Mouse (Mus musculus): ENCODE data around the gene Alkbh5. TPM values are rescaled to one million over a fixed set of nuclear protein-coding genes. Genes with fewer than 3 reads are reported as not detected.
"Not testable (repeated sequence)": the region's sequence is repeated elsewhere in the genome, so short reads cannot be mapped to it uniquely, and the experiment has no call there.

Alkbh5 gene
- polyA plus RNA-seq, 1 experiment from 2014 or later = 33.5 TPM

DNA sequence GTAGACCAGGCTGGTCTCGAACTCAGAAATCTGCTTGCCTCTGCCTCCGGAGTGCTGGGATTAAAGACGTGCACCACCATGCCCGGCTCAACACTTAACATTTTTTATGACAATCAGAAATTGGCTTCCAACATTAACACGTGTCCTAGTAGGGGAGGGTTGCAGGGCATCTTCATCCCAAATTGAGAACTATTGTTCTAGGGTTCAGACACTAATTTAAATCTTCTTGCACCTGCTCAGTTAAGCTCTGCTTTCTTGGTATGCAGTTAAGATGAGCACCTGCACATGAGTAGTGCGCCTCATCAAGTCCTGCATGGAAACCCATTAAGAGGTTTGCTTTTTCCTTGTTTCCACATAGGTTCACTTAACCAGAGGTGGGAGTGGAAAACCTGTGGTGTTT lies 5.7 kb downstream of the Alkbh5 start:
- Histone ChIP-seq H3K36me3 (ENCODE audit: insufficient read depth) (peaks cover 57% of the 10 kb centered on the region), H3K4me2 (0 out of 2 replicates have a peak overlapping the region, but pooled peaks have one; percentile 23), H3K9ac (no peak overlapping the region)

DNA sequence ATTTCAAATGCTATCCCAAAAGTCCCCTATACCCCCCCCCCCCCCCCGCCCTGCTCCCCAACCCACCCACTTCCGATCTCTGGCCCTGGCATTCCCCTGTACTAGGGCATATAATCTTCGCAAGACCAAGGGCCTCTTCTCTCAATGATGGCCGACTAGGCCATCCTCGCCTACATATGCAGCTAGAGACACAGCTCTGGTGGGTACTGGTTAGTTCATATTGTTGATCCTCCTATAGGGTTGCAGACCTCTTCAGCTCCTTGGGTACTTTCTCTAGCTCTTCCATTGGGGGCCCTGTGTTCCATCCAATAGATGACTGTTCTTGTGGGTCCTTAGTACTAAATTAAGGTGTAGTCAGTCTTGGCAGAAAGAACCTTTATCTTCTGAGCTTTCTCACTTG lies 7.0 kb downstream of the Alkbh5 start:
- not testable (repeated sequence) for H3K9ac ChIP-seq; H3K27ac ChIP-seq (ENCODE audit: low read depth); ATAC-seq (ENCODE audit: insufficient read depth); H3K27me3 ChIP-seq (ENCODE audit: insufficient read depth, low read length); H3K4me3 ChIP-seq (ENCODE audit: low read depth, low read length); H3K4me2 ChIP-seq; H3K9me3 ChIP-seq (ENCODE audit: low read depth, low read length); DNase-seq
- Histone ChIP-seq H3K36me3 (ENCODE audit: insufficient read depth) (peaks cover 70% of the 10 kb centered on the region), H3K4me1 (ENCODE audit: insufficient read depth) (peaks cover 16% of the 10 kb centered on the region)
- WGBS = 91% methylated on average over 5 of the region's 5 CpGs

More for the DNA sequence above, 5.7 kb downstream of the Alkbh5 start:
- Histone ChIP-seq H3K4me1 (ENCODE audit: insufficient read depth) (peaks cover 16% of the 10 kb centered on the region), H3K4me3 (ENCODE audit: low read depth, low read length) (no peak overlapping the region), H3K27ac (ENCODE audit: low read depth) (no peak overlapping the region), H3K27me3 (ENCODE audit: insufficient read depth, low read length) (no peaks in the 10 kb centered on the region), H3K9me3 (ENCODE audit: low read depth, low read length) (no peaks in the 10 kb centered on the region)
- no peak for ATAC-seq (ENCODE audit: insufficient read depth)
- TF ChIP-seq CTCF (IDR thresholded peaks at IDR 0.05; ENCODE audit: low read depth) = no peak
- DNase-seq = no peak
- whole genome bisulfite sequencing = 83% methylated on average over 6 of the region's 6 CpGs

DNA sequence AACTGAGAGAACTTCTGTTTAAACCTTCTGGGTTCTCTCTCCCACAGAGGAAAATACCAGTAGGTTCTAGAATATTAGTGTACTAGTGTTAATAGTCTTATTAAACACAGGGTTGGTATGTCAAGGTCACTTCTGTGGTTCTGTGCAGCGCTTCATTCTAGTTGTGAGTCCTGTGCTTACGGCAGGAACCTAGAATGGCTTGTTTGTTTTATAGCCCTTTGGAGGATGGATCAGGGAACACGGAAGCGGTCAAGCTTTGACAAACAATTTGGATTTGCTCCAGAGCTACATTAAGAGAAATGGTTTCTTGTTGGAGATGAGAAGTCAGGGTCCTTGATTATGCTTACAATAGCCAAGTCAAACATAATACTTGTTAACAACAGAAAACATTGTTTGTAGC lies 9.3 kb downstream of the Alkbh5 start:
- Histone ChIP-seq H3K4me3 (ENCODE audit: low read depth, low read length) (no peak overlapping the region), H3K27me3 (ENCODE audit: insufficient read depth, low read length) (no peaks in the 10 kb centered on the region), H3K36me3 (ENCODE audit: insufficient read depth) (peaks cover 76% of the 10 kb centered on the region), H3K27ac (ENCODE audit: low read depth) (no peak overlapping the region), H3K4me1 (ENCODE audit: insufficient read depth) (peaks cover 10% of the 10 kb centered on the region), H3K4me2 (no peak overlapping the region), H3K9ac (no peak overlapping the region), H3K9me3 (ENCODE audit: low read depth, low read length) (no peaks in the 10 kb centered on the region)
- ATAC-seq (ENCODE audit: insufficient read depth) = no peak
- TF ChIP-seq CTCF (IDR thresholded peaks at IDR 0.05; ENCODE audit: low read depth) = no peak
- 56% methylated on average over 4 of the region's 4 CpGs for WGBS
- no peak for DNase-seq

DNA sequence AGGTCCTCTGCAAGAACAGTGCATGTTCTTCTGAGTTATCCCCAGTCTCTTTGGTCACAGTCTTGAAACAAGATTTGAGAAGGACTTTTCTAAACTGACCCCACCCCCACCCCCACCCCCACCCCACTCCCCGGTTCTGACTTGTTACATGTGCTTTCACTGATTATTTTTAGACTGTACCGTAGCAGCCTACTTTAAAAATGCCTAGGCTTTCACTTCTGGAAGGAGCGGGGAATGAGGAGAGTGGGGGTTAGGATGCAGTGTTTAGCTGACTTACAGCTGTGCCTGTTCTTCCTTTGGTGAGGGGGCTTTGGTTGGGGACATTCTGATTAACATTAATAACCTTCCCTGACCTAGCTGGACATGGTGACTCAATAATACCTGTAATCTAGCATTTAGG lies 11.9 kb downstream of the Alkbh5 start:
- Histone ChIP-seq H3K9ac (no peak overlapping the region), H3K4me2 (no peak overlapping the region), H3K4me3 (ENCODE audit: low read depth, low read length) (no peak overlapping the region), H3K27me3 (ENCODE audit: insufficient read depth, low read length) (no peaks in the 10 kb centered on the region), H3K9me3 (ENCODE audit: low read depth, low read length) (no peaks in the 10 kb centered on the region), H3K27ac (ENCODE audit: low read depth) (no peak overlapping the region), H3K36me3 (ENCODE audit: insufficient read depth) (peaks cover 80% of the 10 kb centered on the region), H3K4me1 (ENCODE audit: insufficient read depth) (no peaks in the 10 kb centered on the region; the same call in 1 of the 2 replicates)
- TF ChIP-seq CTCF (IDR thresholded peaks at IDR 0.05; ENCODE audit: low read depth) = no peak
- WGBS = 81% methylated on average over 3 of the region's 3 CpGs
- ATAC-seq (ENCODE audit: insufficient read depth) (no peak), DNase-seq (no peak)

DNA sequence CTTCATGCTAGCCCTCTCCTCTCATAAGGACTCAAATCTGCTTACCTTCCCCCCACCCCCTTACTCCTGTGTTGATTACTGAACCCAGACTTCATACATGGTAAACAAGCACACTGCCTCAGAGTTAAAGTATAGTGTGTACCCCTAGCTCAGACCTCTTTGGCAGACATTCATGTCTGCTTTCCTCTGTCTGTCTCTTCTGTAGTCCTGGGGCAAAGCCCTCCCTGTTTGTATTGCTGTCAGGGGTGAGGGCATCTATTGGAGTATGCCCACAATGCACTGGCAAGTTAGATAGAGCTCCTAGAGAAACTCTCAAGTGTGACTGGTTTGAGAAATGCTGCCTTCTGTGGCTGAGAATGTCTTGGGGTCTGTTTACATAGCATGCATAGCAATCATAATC lies 16.9 kb downstream of the Alkbh5 start:
- H3K9me3 ChIP-seq (ENCODE audit: low read depth, low read length) = no peaks in the 10 kb centered on the region
- no peak overlapping the region for H3K4me3 ChIP-seq (ENCODE audit: low read depth, low read length)
- ATAC-seq (ENCODE audit: insufficient read depth) = no peak
- H3K4me2 ChIP-seq = no peak overlapping the region
- H3K27ac ChIP-seq (ENCODE audit: low read depth) = no peak overlapping the region
- DNase-seq = no peak
- peaks cover 93% of the 10 kb centered on the region for H3K36me3 ChIP-seq (ENCODE audit: insufficient read depth)
- H3K9ac ChIP-seq = no peak overlapping the region
- no peaks in the 10 kb centered on the region for H3K27me3 ChIP-seq (ENCODE audit: insufficient read depth, low read length)
- no peak for TF ChIP-seq CTCF (IDR thresholded peaks at IDR 0.05; ENCODE audit: low read depth)
- no peaks in the 10 kb centered on the region for H3K4me1 ChIP-seq (ENCODE audit: insufficient read depth)

DNA sequence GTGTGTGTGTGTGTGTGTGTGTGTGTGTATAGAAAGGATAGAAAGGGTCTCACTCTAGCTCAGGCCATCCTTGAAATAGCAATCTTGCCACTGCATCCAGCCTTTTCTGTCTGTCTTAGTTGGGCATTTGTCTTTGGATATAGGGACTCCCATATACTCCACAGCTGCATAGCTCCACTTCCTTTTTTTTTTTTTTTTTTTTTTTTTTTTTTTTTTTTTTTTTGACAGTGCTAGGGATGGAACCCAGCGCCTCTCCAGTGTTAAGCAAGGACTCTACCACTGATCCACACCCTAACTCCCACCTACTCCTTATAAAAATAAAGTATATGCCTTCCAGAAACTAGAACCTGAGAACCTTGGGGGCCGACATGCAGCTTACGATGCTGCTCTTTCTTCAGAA lies 21.5 kb downstream of the Alkbh5 start:
- Histone ChIP-seq H3K9me3 (ENCODE audit: low read depth, low read length) (no peaks in the 10 kb centered on the region), H3K4me1 (ENCODE audit: insufficient read depth) (no peaks in the 10 kb centered on the region), H3K9ac (no peak overlapping the region), H3K4me2 (no peak overlapping the region), H3K27me3 (ENCODE audit: insufficient read depth, low read length) (no peaks in the 10 kb centered on the region), H3K27ac (ENCODE audit: low read depth) (no peak overlapping the region), H3K36me3 (ENCODE audit: insufficient read depth) (peaks cover 61% of the 10 kb centered on the region), H3K4me3 (ENCODE audit: low read depth, low read length) (no peak overlapping the region)
- no peak for DNase-seq
- TF ChIP-seq CTCF (IDR thresholded peaks at IDR 0.05; ENCODE audit: low read depth) = no peak
- WGBS = 88% methylated on average over 3 of the region's 3 CpGs
- no peak for ATAC-seq (ENCODE audit: insufficient read depth)

DNA sequence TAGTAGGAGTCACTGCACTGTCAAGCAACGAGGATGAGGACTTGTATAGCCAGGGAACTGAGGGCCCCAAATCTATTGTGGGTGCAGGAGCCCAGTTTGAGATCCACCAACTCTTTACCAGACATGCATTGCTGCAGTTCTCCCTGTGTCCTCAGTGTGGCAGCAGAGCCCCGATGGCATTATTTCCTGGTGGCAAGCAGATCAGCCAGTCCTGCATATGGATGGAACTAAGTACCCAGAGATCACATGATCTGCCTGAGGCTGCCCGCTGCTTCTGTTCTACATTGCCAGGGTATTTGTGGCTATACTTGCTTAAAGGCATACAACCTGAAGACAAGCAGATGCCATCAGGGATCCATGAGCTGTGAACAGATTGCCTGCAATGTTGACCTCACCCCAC lies 23.2 kb downstream of the Alkbh5 start:
- no peak overlapping the region for H3K4me3 ChIP-seq (ENCODE audit: low read depth, low read length)
- no peak overlapping the region for H3K4me2 ChIP-seq
- peaks cover 44% of the 10 kb centered on the region for H3K36me3 ChIP-seq (ENCODE audit: insufficient read depth)
- H3K4me1 ChIP-seq (ENCODE audit: insufficient read depth) = no peaks in the 10 kb centered on the region
- H3K27me3 ChIP-seq (ENCODE audit: insufficient read depth, low read length) = no peaks in the 10 kb centered on the region
- H3K27ac ChIP-seq (ENCODE audit: low read depth) = no peak overlapping the region
- H3K9ac ChIP-seq = no peak overlapping the region
- no peaks in the 10 kb centered on the region for H3K9me3 ChIP-seq (ENCODE audit: low read depth, low read length)
- peak; percentile 78 for DNase-seq
- no peak for ATAC-seq (ENCODE audit: insufficient read depth)
- TF ChIP-seq CTCF (IDR thresholded peaks at IDR 0.05; ENCODE audit: low read depth) = peak; percentile 95
- WGBS = 13% methylated on average over 3 of the region's 3 CpGs

DNA sequence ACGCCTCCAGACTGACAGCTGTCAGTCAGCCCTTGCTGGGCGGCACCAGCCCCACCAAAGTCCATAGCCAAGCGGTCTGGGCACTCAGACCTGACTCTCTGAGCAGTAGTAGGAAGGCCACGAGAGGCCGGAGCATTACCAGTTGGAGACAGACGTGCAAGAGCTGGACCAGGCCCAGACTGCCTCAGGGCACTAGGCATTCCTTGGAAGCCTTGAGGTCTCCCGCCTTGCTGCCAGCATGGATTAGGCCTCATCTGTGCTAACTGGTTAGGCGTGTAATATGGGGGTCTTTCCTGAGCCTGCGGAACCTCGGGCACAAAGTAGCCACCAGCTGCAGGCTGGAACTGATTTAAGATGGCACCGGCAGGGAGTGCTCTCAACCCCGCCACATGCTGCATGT lies 37.8 kb downstream of the Alkbh5 start:
- H3K9ac ChIP-seq; H3K4me2 ChIP-seq; H3K4me1 ChIP-seq (ENCODE audit: insufficient read depth); H3K4me3 ChIP-seq (ENCODE audit: low read depth, low read length); H3K36me3 ChIP-seq (ENCODE audit: insufficient read depth); H3K27me3 ChIP-seq (ENCODE audit: insufficient read depth, low read length); H3K27ac ChIP-seq (ENCODE audit: low read depth); H3K9me3 ChIP-seq (ENCODE audit: low read depth, low read length); ATAC-seq (ENCODE audit: insufficient read depth); DNase-seq: not testable (repeated sequence)
- 88% methylated on average over 10 of the region's 12 CpGs for WGBS

Other genes starting within 250 kb of the Alkbh5 start
- gene Tom1l2, start 183.5 kb upstream of the Alkbh5 start, polyA plus RNA-seq (2014; fragmentation: Nextera tagmentation; extraction: Ambion mirVana) = 19.8 and 20.6 TPM in 2 replicates
- gene Drc3, start 183.1 kb upstream of the Alkbh5 start, polyA plus RNA-seq (2014; fragmentation: Nextera tagmentation; extraction: Ambion mirVana) = 2.8 and 3.4 TPM in 2 replicates
- gene Gid4, start 119.2 kb upstream of the Alkbh5 start, polyA plus RNA-seq (2014; fragmentation: Nextera tagmentation; extraction: Ambion mirVana) = 26.8 and 27.1 TPM in 2 replicates
- gene Atpaf2, start 117.9 kb upstream of the Alkbh5 start, polyA plus RNA-seq (2014; fragmentation: Nextera tagmentation; extraction: Ambion mirVana) = 47.5 and 50.1 TPM in 2 replicates
- 105 and 109 TPM in 2 replicates for gene Drg2, start 81.8 kb upstream of the Alkbh5 start, polyA plus RNA-seq (2014; fragmentation: Nextera tagmentation; extraction: Ambion mirVana)
- gene Myo15, start 67.0 kb upstream of the Alkbh5 start, polyA plus RNA-seq (2014; fragmentation: Nextera tagmentation; extraction: Ambion mirVana) = 0.03 and 0.08 TPM in 2 replicates
- 64.6 and 69.6 TPM in 2 replicates for gene Llgl1, start 163.3 kb downstream of the Alkbh5 start, polyA plus RNA-seq (2014; fragmentation: Nextera tagmentation; extraction: Ambion mirVana)
- 86.2 and 88.6 TPM in 2 replicates for gene Flii, start 190.9 kb downstream of the Alkbh5 start, polyA plus RNA-seq (2014; fragmentation: Nextera tagmentation; extraction: Ambion mirVana)
- 12.9 and 15.3 TPM in 2 replicates for gene Mief2, start 192.0 kb downstream of the Alkbh5 start, polyA plus RNA-seq (2014; fragmentation: Nextera tagmentation; extraction: Ambion mirVana)
- gene Top3a, start 241.0 kb downstream of the Alkbh5 start, polyA plus RNA-seq (2014; fragmentation: Nextera tagmentation; extraction: Ambion mirVana) = 20.2 and 22.2 TPM in 2 replicates
- gene Smcr8, start 241.1 kb downstream of the Alkbh5 start, polyA plus RNA-seq (2014; fragmentation: Nextera tagmentation; extraction: Ambion mirVana) = 6.6 and 8.3 TPM in 2 replicates